Mouse (Mus musculus) forebrain, embryonic 12.5 days (tissue): Measurements from ENCODE around the gene Ldlrad3. TPM values are rescaled to one million over a fixed set of nuclear protein-coding genes. Genes with fewer than 3 reads are reported as not detected.

Experiments used
- ATAC-seq: fragments of 200-750 bp; cut with Nextera tagmentation; 2 replicates; pipeline ENCODE4 v1.8.0; 2017; ENCODE audit warnings: moderate TSS enrichment; ENCODE audit not compliant: low FRiP score
- H3K27ac ChIP-seq: fragments of 300-500 bp; sonication (generic); 2 replicates; pipeline ENCODE4 v1.5.1; 2016; ENCODE audit warnings: mild to moderate bottlenecking
- H3K27me3 ChIP-seq: fragments of 300-500 bp; sonication (generic); 2 replicates; pipeline ENCODE4 v1.6.1; 2016; ENCODE audit warnings: mild to moderate bottlenecking
- H3K36me3 ChIP-seq: fragments of 300-500 bp; sonication (generic); replicated peaks from 2 replicates; pipeline ENCODE4 v1.6.1; 2016; ENCODE audit warnings: mild to moderate bottlenecking
- H3K4me1 ChIP-seq: fragments of 300-500 bp; sonication (generic); 2 replicates; pipeline ENCODE4 v1.6.1; 2016
- H3K4me2 ChIP-seq: fragments of 300-500 bp; sonication (generic); 2 replicates; pipeline ENCODE4 v1.6.1; 2016; ENCODE audit warnings: mild to moderate bottlenecking, moderate library complexity
- H3K4me3 ChIP-seq: fragments of 300-500 bp; sonication (generic); replicated peaks from 2 replicates; pipeline ENCODE4 v1.5.1; 2016; ENCODE audit warnings: mild to moderate bottlenecking
- H3K9ac ChIP-seq: fragments of 300-500 bp; sonication (generic); 2 replicates; pipeline ENCODE4 v1.6.1; 2016; ENCODE audit warnings: mild to moderate bottlenecking
- H3K9me3 ChIP-seq: fragments of 300-500 bp; sonication (generic); 2 replicates; pipeline ENCODE4 v1.6.1; 2016
- WGBS: fragments of 180-500 bp; shearing (Covaris S2); methylation state at CpG from one replicate; pipeline ENCODE4 v1.1.7; 2016; 5-methylcytosine and 5-hydroxymethylcytosine counted together
- polyA plus RNA-seq: library from polyadenylated mRNA; unstranded; fragments of >200 nt; fragmentation: Nextera tagmentation; extraction: Ambion mirVana; gene quantifications from 2 replicates; pipeline ENCODE4 v1.2.1, GENCODE M21; 2016

The Ldlrad3 gene
- polyA plus RNA-seq, 1 experiment from 2014 or later, result 56.8 TPM

GRCm38 (mm10) chr2:101967152-101967551, 219.0 kb downstream of the Ldlrad3 start:
- Histone ChIP-seq H3K4me1 (peaks cover 95% of the 10 kb centered on the region), H3K27ac (peak overlapping the region; percentile 69), H3K36me3 (no peaks in the 10 kb centered on the region), H3K4me3 (no peak overlapping the region), H3K9me3 (no peaks in the 10 kb centered on the region), H3K27me3 (no peaks in the 10 kb centered on the region), H3K9ac (0 out of 2 replicates have a peak overlapping the region, but pooled peaks have one; percentile 7), H3K4me2 (no peak overlapping the region)
- no peak for ATAC-seq
- WGBS, result 13% methylated on average over 7 of the region's 7 CpGs

DNA sequence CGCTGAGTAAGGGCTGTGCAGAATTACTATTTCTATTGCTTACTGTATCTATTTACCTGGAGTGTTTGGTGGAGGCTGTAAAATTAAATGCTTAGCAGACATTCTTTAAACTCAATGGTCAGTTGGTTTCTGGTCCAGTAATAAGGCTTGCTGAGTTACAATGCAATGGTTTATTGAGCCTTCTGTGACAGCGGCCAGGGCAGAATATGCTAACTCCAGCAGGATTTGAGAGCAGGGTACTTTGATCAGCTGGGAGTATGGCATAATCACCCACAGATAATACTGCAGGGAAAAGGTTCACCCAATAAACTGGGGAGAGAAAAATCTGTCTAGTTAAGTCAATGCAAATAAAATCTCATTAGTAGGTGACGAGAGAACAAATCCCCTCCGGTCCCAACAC, 220.2 kb downstream of the Ldlrad3 start:
- H3K27ac ChIP-seq, result peak overlapping the region; percentile 65
- H3K4me1 ChIP-seq, result peaks cover 95% of the 10 kb centered on the region
- 57% methylated on average over 4 of the region's 4 CpGs for WGBS
- no peak overlapping the region for H3K9ac ChIP-seq
- no peaks in the 10 kb centered on the region for H3K9me3 ChIP-seq
- no peak overlapping the region for H3K4me2 ChIP-seq
- no peak; the same call in 1 of the 2 replicates for ATAC-seq
- H3K36me3 ChIP-seq, result no peaks in the 10 kb centered on the region
- H3K4me3 ChIP-seq, result no peak overlapping the region
- H3K27me3 ChIP-seq, result no peaks in the 10 kb centered on the region

- Histone ChIP-seq H3K27ac (peak overlapping the region; percentile 65), H3K36me3 (no peaks in the 10 kb centered on the region), H3K4me1 (peaks cover 95% of the 10 kb centered on the region), H3K4me2 (no peak overlapping the region), H3K9me3 (no peaks in the 10 kb centered on the region), H3K9ac (no peak overlapping the region), H3K27me3 (no peaks in the 10 kb centered on the region), H3K4me3 (no peak overlapping the region)
- ATAC-seq, result peak; percentile 44; the same call in 1 of the 2 replicates
- WGBS, result 15% methylated on average over 5 of the region's 5 CpGs
These were observed 220.7 kb downstream of the Ldlrad3 start for GRCm38 (mm10) chr2:101965515-101965914.

DNA sequence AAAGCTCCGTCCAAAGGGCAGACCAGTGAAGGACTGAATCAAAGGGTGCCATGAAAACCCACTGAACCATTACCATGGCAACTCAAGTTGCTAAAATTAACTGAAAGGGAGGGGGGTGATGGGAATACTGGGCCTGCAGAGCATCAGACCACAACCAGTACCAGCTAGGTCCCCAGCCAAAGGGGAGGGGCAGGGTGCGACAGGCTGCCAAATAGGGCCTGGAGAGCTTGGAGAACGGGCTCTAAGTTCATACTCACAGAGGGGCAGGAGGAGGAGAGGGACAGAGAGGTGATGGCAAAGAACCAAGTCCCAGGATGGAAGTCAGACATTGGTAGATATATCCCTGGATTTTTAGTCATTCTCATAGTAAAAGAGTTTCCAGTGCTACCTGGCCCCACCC, 222.8 kb downstream of the Ldlrad3 start:
- Histone ChIP-seq H3K4me3 (no peak overlapping the region), H3K27ac (no peak overlapping the region), H3K36me3 (no peaks in the 10 kb centered on the region), H3K4me1 (peaks cover 79% of the 10 kb centered on the region), H3K9ac (no peak overlapping the region), H3K27me3 (no peaks in the 10 kb centered on the region), H3K4me2 (no peak overlapping the region), H3K9me3 (no peaks in the 10 kb centered on the region)
- ATAC-seq, result no peak
- WGBS, result 59% methylated on average over 3 of the region's 3 CpGs

DNA sequence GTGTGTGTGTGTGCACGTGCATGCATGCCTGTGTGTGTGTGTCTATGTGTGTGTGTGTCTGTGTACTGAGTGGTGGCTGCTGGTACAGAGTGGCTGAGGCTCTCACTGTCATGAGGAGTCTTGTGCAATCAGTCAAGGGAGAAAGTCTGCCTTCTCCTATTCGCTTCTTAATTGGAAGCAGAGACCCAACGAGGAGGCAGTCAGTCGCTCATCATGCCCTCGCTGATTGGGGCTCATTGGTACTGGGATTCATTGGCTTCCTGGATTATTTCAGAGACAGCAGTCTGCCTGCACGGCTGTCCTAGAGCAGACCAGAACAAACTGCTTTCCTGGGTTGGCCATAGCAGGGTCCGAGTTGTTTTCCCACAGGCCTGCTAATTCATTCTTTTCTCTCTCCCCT, 223.8 kb downstream of the Ldlrad3 start:
- no peaks in the 10 kb centered on the region for H3K36me3 ChIP-seq
- H3K4me2 ChIP-seq, result no peak overlapping the region
- peaks cover 69% of the 10 kb centered on the region for H3K4me1 ChIP-seq
- no peaks in the 10 kb centered on the region for H3K9me3 ChIP-seq
- H3K9ac ChIP-seq, result no peak overlapping the region
- no peak for ATAC-seq
- WGBS, result 61% methylated on average over 7 of the region's 7 CpGs
- peak overlapping the region; percentile 32; the same call in 1 of the 2 replicates for H3K27ac ChIP-seq
- H3K27me3 ChIP-seq, result no peaks in the 10 kb centered on the region
- no peak overlapping the region for H3K4me3 ChIP-seq

GRCm38 (mm10) chr2:101961391-101961790, 224.8 kb downstream of the Ldlrad3 start:
- Histone ChIP-seq H3K4me3 (no peak overlapping the region), H3K27me3 (no peaks in the 10 kb centered on the region), H3K4me1 (peaks cover 67% of the 10 kb centered on the region), H3K9me3 (no peaks in the 10 kb centered on the region), H3K36me3 (no peaks in the 10 kb centered on the region), H3K4me2 (no peak overlapping the region), H3K9ac (no peak overlapping the region), H3K27ac (0 out of 2 replicates have a peak overlapping the region, but pooled peaks have one; percentile 32)
- 48% methylated on average over 1 of the region's 1 CpGs for WGBS
- ATAC-seq, result no peak

- H3K9ac ChIP-seq, result no peak overlapping the region
- no peak overlapping the region for H3K4me2 ChIP-seq
- 81% methylated on average over 8 of the region's 8 CpGs for WGBS
- ATAC-seq, result peak; percentile 8; the same call in 1 of the 2 replicates
- H3K27me3 ChIP-seq, result no peaks in the 10 kb centered on the region
- no peaks in the 10 kb centered on the region for H3K36me3 ChIP-seq
- H3K9me3 ChIP-seq, result no peaks in the 10 kb centered on the region
- no peak overlapping the region for H3K4me3 ChIP-seq
- peaks cover 67% of the 10 kb centered on the region for H3K4me1 ChIP-seq
- H3K27ac ChIP-seq, result no peak overlapping the region
These were observed 225.5 kb downstream of the Ldlrad3 start for GRCm38 (mm10) chr2:101960658-101961057.

DNA sequence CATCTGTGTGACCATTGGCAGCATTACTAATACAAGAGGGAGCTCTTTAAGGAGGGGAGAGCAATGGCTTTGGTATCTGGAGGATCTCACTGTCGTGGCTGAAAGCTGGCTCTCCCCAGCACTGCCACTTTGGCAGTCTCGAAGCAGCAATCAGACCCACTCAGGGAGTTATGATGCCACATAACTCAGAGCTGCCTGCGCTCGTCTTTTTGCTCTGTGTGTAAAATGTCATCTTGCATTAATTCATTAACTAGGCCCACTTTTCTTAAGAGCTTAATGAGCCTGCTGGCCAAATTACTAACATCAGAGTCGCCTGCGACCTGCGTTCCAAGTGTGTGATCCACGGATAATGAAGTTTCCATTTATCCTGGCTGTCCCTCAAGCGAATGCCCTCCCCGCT, 230.1 kb downstream of the Ldlrad3 start:
- no peak overlapping the region for H3K4me2 ChIP-seq
- no peaks in the 10 kb centered on the region for H3K9me3 ChIP-seq
- H3K27ac ChIP-seq, result peak overlapping the region; percentile 68; the same call in 1 of the 2 replicates
- H3K4me1 ChIP-seq, result peaks cover 25% of the 10 kb centered on the region
- ATAC-seq, result peak; percentile 3; the same call in 1 of the 2 replicates
- H3K36me3 ChIP-seq, result peaks cover 27% of the 10 kb centered on the region
- no peak overlapping the region for H3K4me3 ChIP-seq
- no peaks in the 10 kb centered on the region for H3K27me3 ChIP-seq
- H3K9ac ChIP-seq, result no peak overlapping the region
- 45% methylated on average over 10 of the region's 10 CpGs for WGBS

DNA sequence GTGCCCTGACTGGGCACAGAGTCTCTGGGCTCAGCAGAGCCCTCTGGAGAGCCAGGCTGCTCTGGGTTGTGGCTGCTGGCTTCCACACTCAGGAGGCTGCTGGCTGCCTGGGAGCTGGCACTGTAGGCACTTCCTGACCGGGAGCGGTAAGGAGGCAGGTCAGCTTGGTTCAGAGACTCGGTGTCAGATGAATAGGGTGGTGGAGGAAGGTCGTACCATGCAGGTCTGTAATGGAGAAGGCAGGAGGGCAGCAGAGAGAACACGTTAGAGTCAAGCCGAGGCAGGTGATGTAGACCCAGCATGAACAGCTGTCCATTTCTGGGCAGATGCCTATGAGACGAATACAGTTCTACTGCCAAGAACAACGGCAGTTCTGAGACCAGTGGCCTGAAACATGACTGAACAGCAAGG, 233.2 kb downstream of the Ldlrad3 start:
- H3K27ac ChIP-seq, result no peak overlapping the region
- no peak overlapping the region for H3K4me2 ChIP-seq
- no peak overlapping the region for H3K4me3 ChIP-seq
- no peaks in the 10 kb centered on the region for H3K9me3 ChIP-seq
- no peaks in the 10 kb centered on the region for H3K27me3 ChIP-seq
- ATAC-seq, result no peak
- H3K36me3 ChIP-seq, result peaks cover 27% of the 10 kb centered on the region
- 92% methylated on average over 8 of the region's 8 CpGs for WGBS
- no peak overlapping the region for H3K9ac ChIP-seq
- H3K4me1 ChIP-seq, result peaks cover 21% of the 10 kb centered on the region

GRCm38 (mm10) chr2:101950716-101951520, 235.3 kb downstream of the Ldlrad3 start:
- H3K36me3 ChIP-seq, result peaks cover 27% of the 10 kb centered on the region
- no peak overlapping the region for H3K4me3 ChIP-seq
- no peaks in the 10 kb centered on the region for H3K9me3 ChIP-seq
- 38% methylated on average over 7 of the region's 7 CpGs for WGBS
- peak overlapping the region; percentile 68 for H3K27ac ChIP-seq
- peaks cover 11% of the 10 kb centered on the region for H3K4me1 ChIP-seq
- ATAC-seq, result peak; percentile 45; the same call in 1 of the 2 replicates
- no peak overlapping the region for H3K4me2 ChIP-seq
- H3K27me3 ChIP-seq, result no peaks in the 10 kb centered on the region
- H3K9ac ChIP-seq, result no peak overlapping the region

- Histone ChIP-seq H3K9ac (no peak overlapping the region), H3K9me3 (0 out of 2 replicates have a peak, but pooled peaks cover 3% of the 10 kb centered on the region), H3K4me3 (no peak overlapping the region), H3K27ac (no peak overlapping the region), H3K27me3 (no peaks in the 10 kb centered on the region), H3K36me3 (no peaks in the 10 kb centered on the region), H3K4me1 (peaks cover 8% of the 10 kb centered on the region; the same call in 1 of the 2 replicates), H3K4me2 (no peak overlapping the region)
- ATAC-seq, result no peak
- WGBS, result 90% methylated on average over 1 of the region's 1 CpGs
These were observed 251.2 kb downstream of the Ldlrad3 start for GRCm38 (mm10) chr2:101935006-101935405.

GRCm38 (mm10) chr2:101933301-101933700, 252.9 kb downstream of the Ldlrad3 start:
- H3K9me3 ChIP-seq, result no peaks in the 10 kb centered on the region
- peaks cover 8% of the 10 kb centered on the region; the same call in 1 of the 2 replicates for H3K4me1 ChIP-seq
- H3K4me3 ChIP-seq, result no peak overlapping the region
- ATAC-seq, result no peak
- H3K27ac ChIP-seq, result no peak overlapping the region
- WGBS, result 86% methylated on average over 3 of the region's 3 CpGs
- H3K4me2 ChIP-seq, result no peak overlapping the region
- H3K36me3 ChIP-seq, result no peaks in the 10 kb centered on the region
- no peaks in the 10 kb centered on the region for H3K27me3 ChIP-seq
- H3K9ac ChIP-seq, result no peak overlapping the region
